Mouse (Mus musculus) megakaryocyte, embryonic 14.5 days (primary cell): ENCODE measurements at regions not wholly inside any gene's neighbourhood (a gene's known extent, or its start where the extent isn't known, plus 50 kb on each side); places are given as distances from the start of the nearest gene placed in this dataset.

Experiments used
- FLI1 ChIP-seq: IDR thresholded peaks from 2 replicates; pipeline ENCODE4 v1.6.1; 2012; ENCODE audit warnings: low read length, inconsistent platforms, mixed read lengths
- GATA1 ChIP-seq: IDR thresholded peaks from 3 replicates; pipeline ENCODE4 v1.6.1; 2012; ENCODE audit warnings: mixed read lengths, low read length, inconsistent platforms, borderline replicate concordance

DNA sequence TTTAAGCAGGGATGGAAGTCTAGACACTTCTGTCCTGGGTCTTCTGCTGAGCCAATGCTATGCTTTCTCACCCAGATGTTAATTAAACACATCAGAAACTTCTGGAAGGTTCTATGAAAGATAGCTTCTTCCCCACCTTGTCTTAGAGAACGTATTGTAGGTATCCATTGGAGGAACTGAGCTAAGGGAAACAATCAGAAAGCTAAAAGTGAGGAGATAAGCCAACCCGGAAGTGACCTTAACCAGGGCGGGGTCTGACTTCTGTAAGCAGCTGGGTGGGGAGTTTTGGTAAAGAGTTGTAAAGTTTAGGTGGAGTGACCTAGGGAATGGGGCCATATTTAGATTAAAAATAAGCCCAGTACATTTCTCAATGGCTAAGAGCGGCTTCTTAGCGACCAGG, 95.1 kb upstream of the Nrbf2 start:
- no peak for TF ChIP-seq GATA1
- TF ChIP-seq FLI1: no peak
